Mouse (Mus musculus) layer of hippocampus, adult 18-20 months (tissue): Measurements from ENCODE around the gene Tmem117. TPM values are rescaled to one million over a fixed set of nuclear protein-coding genes. Genes with fewer than 3 reads are reported as not detected.

Experiments used
- DNase-seq, 2 experiments: peaks; one replicate each; pipeline ENCODE4 v3.0.0; 2022; ENCODE audit warnings: low spot score in 2 of 2
- total RNA-seq, 2 experiments: library from RNA; stranded (reverse); gene quantifications; 2 replicates each; pipeline ENCODE4 v1.2.3; 2021

Tmem117 gene
- total RNA-seq, 2 experiments from 2014 or later: 7.7 to 8.4 TPM

GRCm38 (mm10) chr15:94732104-94732503 lies 103.1 kb downstream of the Tmem117 start:
- peak; percentile 29 to 60 for DNase-seq

GRCm38 (mm10) chr15:94769227-94769626 lies 140.2 kb downstream of the Tmem117 start:
- peak; percentile 6 to 62 for DNase-seq

GRCm38 (mm10) chr15:94770832-94771578 lies 142.0 kb downstream of the Tmem117 start:
- DNase-seq: peak in 1 of 2 experiments; percentile 37

- no peak for DNase-seq
Measured at GRCm38 (mm10) chr15:94771691-94772090, 142.7 kb downstream of the Tmem117 start.

GRCm38 (mm10) chr15:94776119-94777069 lies 147.4 kb downstream of the Tmem117 start:
- DNase-seq: no peak

- peak; percentile 20 to 71 for DNase-seq
Measured at GRCm38 (mm10) chr15:94781556-94781955, 152.5 kb downstream of the Tmem117 start.

- DNase-seq: no peak
Measured at GRCm38 (mm10) chr15:94793455-94793854, 164.4 kb downstream of the Tmem117 start.

- no peak for DNase-seq
Measured at GRCm38 (mm10) chr15:94795484-94795883, 166.5 kb downstream of the Tmem117 start.

GRCm38 (mm10) chr15:94798236-94798635 lies 169.2 kb downstream of the Tmem117 start:
- DNase-seq: no peak

- DNase-seq: no peak
Measured at GRCm38 (mm10) chr15:94801462-94801861, 172.4 kb downstream of the Tmem117 start.

GRCm38 (mm10) chr15:94802820-94803219 lies 173.8 kb downstream of the Tmem117 start:
- no peak for DNase-seq

- DNase-seq: no peak
Measured at GRCm38 (mm10) chr15:94803624-94804342, 174.8 kb downstream of the Tmem117 start.

- DNase-seq: no peak
Measured at GRCm38 (mm10) chr15:94806005-94806404, 177.0 kb downstream of the Tmem117 start.

GRCm38 (mm10) chr15:94811550-94811949 lies 182.5 kb downstream of the Tmem117 start:
- no peak for DNase-seq

- DNase-seq: no peak
Measured at GRCm38 (mm10) chr15:94814213-94815100, 185.4 kb downstream of the Tmem117 start.

GRCm38 (mm10) chr15:94835634-94836033 lies 206.6 kb downstream of the Tmem117 start:
- DNase-seq: no peak

- no peak for DNase-seq
Measured at GRCm38 (mm10) chr15:94838646-94839045, 209.6 kb downstream of the Tmem117 start.

- DNase-seq: peak in 1 of 2 experiments; percentile 41
Measured at GRCm38 (mm10) chr15:94847501-94847900, 218.5 kb downstream of the Tmem117 start.

GRCm38 (mm10) chr15:94859641-94860040 lies 230.6 kb downstream of the Tmem117 start:
- peak; percentile 74 to 92 for DNase-seq

GRCm38 (mm10) chr15:94861173-94861572 lies 232.1 kb downstream of the Tmem117 start:
- DNase-seq: no peak
